Mouse (Mus musculus) heart, postnatal 0 days (tissue): Measurements from ENCODE around the gene Plxnb2.

Experiments
- CTCF ChIP-seq: IDR thresholded peaks from 2 replicates; pipeline ENCODE4 v1.5.1; 2016; ENCODE audit warnings: antibody characterized with exemption, control low read depth, low read depth
- EP300 ChIP-seq: IDR thresholded peaks from 2 replicates; pipeline ENCODE4 v1.6.1; 2016; ENCODE audit warnings: antibody characterized with exemption, low read depth

- TF ChIP-seq CTCF, result no peak
- TF ChIP-seq EP300, result no peak
These were observed 50.3 kb downstream of the Plxnb2 start for GRCm38 (mm10) chr15:89130245-89130644.
